8 mouse cellular contexts compared by ENCODE assay signal in the genomic region with DNA sequence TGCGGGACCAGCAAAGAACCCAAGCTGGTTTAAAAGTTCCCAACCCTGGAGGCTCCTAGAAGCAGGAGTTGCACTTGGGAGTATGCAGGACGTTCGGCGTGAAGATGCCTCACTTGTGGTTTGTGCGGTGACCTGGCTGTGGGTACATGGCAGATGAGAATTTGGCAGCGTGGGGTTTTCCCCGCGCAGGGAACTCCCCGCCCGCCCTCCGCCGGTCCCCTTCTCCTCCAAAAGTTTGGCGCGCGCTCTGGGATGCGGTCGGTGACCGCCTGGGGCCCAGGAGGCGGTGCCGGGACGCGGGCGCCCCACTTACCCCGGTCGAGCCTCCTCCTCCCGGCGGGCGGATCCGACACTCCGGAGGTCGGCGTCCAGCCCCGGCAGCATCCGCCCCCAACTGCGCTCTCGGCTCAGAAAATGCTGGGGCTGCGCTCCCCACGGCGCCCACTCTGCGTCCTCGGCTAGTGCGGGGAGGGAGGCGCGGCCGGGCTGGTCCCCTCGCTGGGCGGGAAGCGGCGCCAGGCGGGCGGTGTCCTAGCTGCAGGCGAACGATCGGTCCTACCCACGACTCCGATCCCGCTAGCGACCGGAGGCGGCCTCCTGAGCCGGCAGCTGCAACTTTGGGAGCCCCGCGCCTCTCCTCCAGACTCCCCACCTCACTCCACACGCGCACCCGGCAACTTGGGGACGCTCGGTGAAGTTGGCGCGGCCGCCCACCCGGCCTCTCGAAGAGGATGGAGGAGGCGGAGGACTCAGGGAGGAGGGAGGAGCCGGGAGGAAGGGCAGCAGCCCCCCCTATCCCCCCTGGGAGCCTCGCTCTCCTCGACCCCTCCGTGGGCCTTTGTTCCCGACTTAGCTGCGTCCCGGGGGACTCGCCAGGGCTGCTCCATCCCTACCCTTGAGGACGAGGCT. TPM values are rescaled to one million over a fixed set of nuclear protein-coding genes. Genes with fewer than 3 reads are reported as not detected.
DNase-seq lines count a peak whose midpoint lies in the region; ATAC-seq and TF ChIP-seq lines count a peak whose summit lies in the region.

Gene Chst3 (minus strand): TSS at position 670 of the 909 bp plus-strand sequence.

- no peaks in the 10 kb centered on the region for H3K36me3 ChIP-seq in forebrain, embryonic 14.5 days (ENCODE audit: control insufficient read depth, insufficient read depth, low read length)
- H3K36me3 ChIP-seq in hindbrain, embryonic 11.5 days (ENCODE audit: control insufficient read depth, insufficient read depth, low read length) = no peaks in the 10 kb centered on the region
- no peaks in the 10 kb centered on the region for H3K36me3 ChIP-seq in limb, embryonic 14.5 days (ENCODE audit: control insufficient read depth, insufficient read depth, low read length)
- no peaks in the 10 kb centered on the region for H3K36me3 ChIP-seq in midbrain, embryonic 13.5 days
- no peaks in the 10 kb centered on the region for H3K36me3 ChIP-seq in stomach, embryonic 14.5 days (ENCODE audit: control insufficient read depth, insufficient read depth, low read length)

- peak within 1 kb of the TSS; percentile 71 for H3K27ac ChIP-seq in forebrain, embryonic 14.5 days (ENCODE audit: low read depth, low read length)
- peak within 1 kb of the TSS; percentile 3; the same call in 1 of the 2 replicates for H3K27ac ChIP-seq in hindbrain, embryonic 11.5 days (ENCODE audit: low read depth, low read length)
- peak within 1 kb of the TSS; percentile 84 for H3K27ac ChIP-seq in limb, embryonic 14.5 days (replicated peaks; ENCODE audit: low read depth, low read length)
- peak within 1 kb of the TSS; percentile 5; the same call in 1 of the 2 replicates for H3K27ac ChIP-seq in midbrain, embryonic 13.5 days
- H3K27ac ChIP-seq in stomach, embryonic 14.5 days (ENCODE audit: low read length) = peak within 1 kb of the TSS; percentile 84

- peak within 1 kb of the TSS; percentile 79 for H3K9ac ChIP-seq in forebrain, embryonic 14.5 days (ENCODE audit: low read length)
- peak within 1 kb of the TSS; percentile 76 for H3K9ac ChIP-seq in hindbrain, embryonic 11.5 days (ENCODE audit: low read depth, low read length)
- peak within 1 kb of the TSS; percentile 85 for H3K9ac ChIP-seq in limb, embryonic 14.5 days (ENCODE audit: low read depth, low read length, severe bottlenecking)
- peak within 1 kb of the TSS; percentile 74 for H3K9ac ChIP-seq in midbrain, embryonic 13.5 days (replicated peaks)
- peak within 1 kb of the TSS; percentile 77 for H3K9ac ChIP-seq in stomach, embryonic 14.5 days (replicated peaks; ENCODE audit: low read depth, low read length)

- peak within 1 kb of the TSS; percentile 65 for H3K4me3 ChIP-seq in forebrain, embryonic 14.5 days (ENCODE audit: low read depth, low read length)
- H3K4me3 ChIP-seq in hindbrain, embryonic 11.5 days (ENCODE audit: low read depth, low read length) = peak within 1 kb of the TSS; percentile 40
- peak within 1 kb of the TSS; percentile 75 for H3K4me3 ChIP-seq in limb, embryonic 14.5 days (replicated peaks; ENCODE audit: low read length)
- H3K4me3 ChIP-seq in midbrain, embryonic 13.5 days (replicated peaks) = peak within 1 kb of the TSS; percentile 61
- peak within 1 kb of the TSS; percentile 57 for H3K4me3 ChIP-seq in stomach, embryonic 14.5 days (ENCODE audit: low read depth, low read length)

- peak; percentile 37; the same call in 1 of the 2 replicates for TF ChIP-seq POLR2A in limb, embryonic 14.5 days (IDR thresholded peaks at IDR 0.05; ENCODE audit: borderline replicate concordance, extremely low read depth, insufficient read depth, insufficient read length)

- H3K4me2 ChIP-seq in forebrain, embryonic 14.5 days (ENCODE audit: low read length) = peak within 1 kb of the TSS; percentile 94
- peak within 1 kb of the TSS; percentile 56 for H3K4me2 ChIP-seq in hindbrain, embryonic 11.5 days (replicated peaks; ENCODE audit: low read depth, low read length)
- peak within 1 kb of the TSS; percentile 66 for H3K4me2 ChIP-seq in limb, embryonic 14.5 days (replicated peaks; ENCODE audit: low read depth, low read length, severe bottlenecking)
- H3K4me2 ChIP-seq in midbrain, embryonic 13.5 days (replicated peaks) = peak within 1 kb of the TSS; percentile 96
- H3K4me2 ChIP-seq in stomach, embryonic 14.5 days (replicated peaks; ENCODE audit: low read depth, low read length) = peak within 1 kb of the TSS; percentile 63

- peaks cover 22% of the 10 kb centered on the region; the same call in 1 of the 2 replicates for H3K4me1 ChIP-seq in forebrain, embryonic 14.5 days (ENCODE audit: control insufficient read depth, insufficient read depth, low read length)
- 0 out of 2 replicates have a peak, but pooled peaks cover 3% of the 10 kb centered on the region for H3K4me1 ChIP-seq in hindbrain, embryonic 11.5 days (replicated peaks; ENCODE audit: control insufficient read depth, insufficient read depth, low read length)
- peaks cover 34% of the 10 kb centered on the region for H3K4me1 ChIP-seq in limb, embryonic 14.5 days (ENCODE audit: control insufficient read depth, insufficient read depth, low read length)
- H3K4me1 ChIP-seq in midbrain, embryonic 13.5 days (replicated peaks) = peaks cover 44% of the 10 kb centered on the region
- peaks cover 29% of the 10 kb centered on the region; the same call in 1 of the 2 replicates for H3K4me1 ChIP-seq in stomach, embryonic 14.5 days (ENCODE audit: control insufficient read depth, insufficient read depth, low read length)

- WGBS in forebrain, embryonic 14.5 days = under 1% methylated on average over 79 of the region's 83 CpGs
- under 1% methylated on average over 69 of the region's 83 CpGs for WGBS in hindbrain, embryonic 11.5 days
- under 1% methylated on average over 42 of the region's 83 CpGs for WGBS in limb, embryonic 14.5 days
- WGBS in midbrain, embryonic 13.5 days = under 1% methylated on average over 79 of the region's 83 CpGs
- under 1% methylated on average over 81 of the region's 83 CpGs for WGBS in stomach, embryonic 14.5 days

- peak; percentile 86 for ATAC-seq in forebrain, embryonic 14.5 days
- ATAC-seq in hindbrain, embryonic 11.5 days (ENCODE audit: low FRiP score) = peak; percentile 86
- ATAC-seq in limb, embryonic 14.5 days (ENCODE audit: low FRiP score, low read depth) = peak; percentile 81
- peak; percentile 80 for ATAC-seq in midbrain, embryonic 13.5 days
- peak; percentile 70; the same call in 1 of the 2 replicates for ATAC-seq in stomach, embryonic 14.5 days (ENCODE audit: insufficient number of reproducible peaks, insufficient read depth, low FRiP score, low read depth)

- H3K27me3 ChIP-seq in forebrain, embryonic 14.5 days (replicated peaks; ENCODE audit: control insufficient read depth, insufficient read depth, low read length) = no peaks in the 10 kb centered on the region
- H3K27me3 ChIP-seq in hindbrain, embryonic 11.5 days (ENCODE audit: control insufficient read depth, insufficient read depth, low read length) = peaks cover 5% of the 10 kb centered on the region; the same call in 1 of the 2 replicates
- no peaks in the 10 kb centered on the region for H3K27me3 ChIP-seq in limb, embryonic 14.5 days (ENCODE audit: control insufficient read depth, insufficient read depth, low read length)
- H3K27me3 ChIP-seq in midbrain, embryonic 13.5 days = peaks cover 28% of the 10 kb centered on the region
- no peaks in the 10 kb centered on the region for H3K27me3 ChIP-seq in stomach, embryonic 14.5 days (ENCODE audit: control insufficient read depth, insufficient read depth, low read length)

- DNase-seq in A20 (ENCODE audit: low read depth, low spot score) = peak; percentile 73
- peak; percentile 61 for DNase-seq in ZHBTc4 (ENCODE audit: low read depth, low spot score)
- peak; percentile 72 for DNase-seq in forebrain, embryonic 14.5 days (ENCODE audit: low spot score)
- peak; percentile 73 for DNase-seq in hindbrain, embryonic 11.5 days (ENCODE audit: low spot score)
- DNase-seq in limb, embryonic 14.5 days (ENCODE audit: low spot score) = peak; percentile 47
- DNase-seq in layer of hippocampus, adult 8-10 months (ENCODE audit: low spot score in 2 of 2) = no peak

- H3K9me3 ChIP-seq in forebrain, embryonic 14.5 days (replicated peaks; ENCODE audit: control insufficient read depth, low read length) = no peaks in the 10 kb centered on the region
- no peaks in the 10 kb centered on the region for H3K9me3 ChIP-seq in hindbrain, embryonic 11.5 days (ENCODE audit: control insufficient read depth, low read length)
- no peaks in the 10 kb centered on the region for H3K9me3 ChIP-seq in limb, embryonic 14.5 days (ENCODE audit: control insufficient read depth, low read length)
- H3K9me3 ChIP-seq in midbrain, embryonic 13.5 days = no peaks in the 10 kb centered on the region
- no peaks in the 10 kb centered on the region for H3K9me3 ChIP-seq in stomach, embryonic 14.5 days (ENCODE audit: control insufficient read depth, low read depth, low read length)

RNA-seq across cellular contexts. Expression of gene Chst3, which starts in this region (rescaled TPM):
- 0.52 and 0.70 TPM in 2 replicates for polyA plus RNA-seq in forebrain, embryonic 14.5 days (2014; fragmentation: Nextera tagmentation; extraction: Ambion mirVana)
- polyA plus RNA-seq in hindbrain, embryonic 11.5 days (2014; fragmentation: Nextera tagmentation; extraction: Ambion mirVana) = 1.5 TPM in 2 replicates
- 7.7 and 9.7 TPM in 2 replicates for polyA plus RNA-seq in limb, embryonic 14.5 days (2012; rRNA removed)
- 2.0 TPM in 2 replicates for polyA plus RNA-seq in limb, embryonic 14.5 days (2014; fragmentation: Nextera tagmentation; extraction: Ambion mirVana)
- 1.3 and 1.7 TPM in 2 replicates for polyA plus RNA-seq in midbrain, embryonic 13.5 days (2015; fragmentation: Nextera tagmentation; extraction: Ambion mirVana)
- polyA plus RNA-seq in stomach, embryonic 14.5 days (2014; fragmentation: Nextera tagmentation; extraction: Ambion mirVana) = 2.4 and 2.8 TPM in 2 replicates
- total RNA-seq in layer of hippocampus, adult 8-10 months (2022) = 1 to 10 TPM; 1.3 to 2.5 (median 1.8) TPM

Comparison
In these comparisons a context has a peak if more than half of its experiments do, and no peak if none do; other contexts are left out.
1. Peak in DNase-seq, ATAC-seq, H3K4me3 ChIP-seq, H3K27ac ChIP-seq, H3K9ac ChIP-seq and H3K4me2 ChIP-seq in forebrain, embryonic 14.5 days; RNA of the gene not detected or under 1 TPM.
2. DNase-seq: peak in A20 (single experiment), ZHBTc4 (single experiment), hindbrain, embryonic 11.5 days (single experiment) and limb, embryonic 14.5 days (single experiment); none in layer of hippocampus, adult 8-10 months (0 of 2).
3. H3K27ac ChIP-seq: peak in every context shown above with its lines; median percentile 84 in limb, embryonic 14.5 days; 84 in stomach, embryonic 14.5 days; 71 in forebrain, embryonic 14.5 days; 5 in midbrain, embryonic 13.5 days; 3 in hindbrain, embryonic 11.5 days.
4. Peak in every context shown above with its lines, with median percentiles within 50 percentile points of each other: ATAC-seq, H3K4me2 ChIP-seq, H3K4me3 ChIP-seq and H3K9ac ChIP-seq.